Mouse (Mus musculus) lung, adult 2 months (tissue): ENCODE measurements at regions not wholly inside any gene's neighbourhood (a gene's known extent, or its start where the extent isn't known, plus 50 kb on each side); places are given as distances from the start of the nearest gene placed in this dataset.
A peak's percentile ranks its signal among the peaks of the same experiment; 100 is the strongest.

ENCODE experiments used
- DNase-seq: peaks from one replicate; pipeline ENCODE4 v3.0.0; 2022
- H3K4me1 ChIP-seq: fragments of 200-500 bp; 2 replicates; pipeline ENCODE4 v1.6.1; 2011; ENCODE audit warnings: low read length; ENCODE audit not compliant: control insufficient read depth, insufficient read depth
- H3K4me3 ChIP-seq: fragments of 200-500 bp; replicated peaks from 2 replicates; pipeline ENCODE3; 2011; ENCODE audit warnings: low read depth, mild to moderate bottlenecking, control low read depth, low read length; ENCODE audit errors: extremely low read depth
- CTCF ChIP-seq: fragments of 200-500 bp; IDR thresholded peaks from 2 replicates; pipeline ENCODE4 v1.5.1; 2011; ENCODE audit warnings: mild to moderate bottlenecking, low read length, control low read depth; ENCODE audit not compliant: insufficient read depth
- POLR2A ChIP-seq: fragments of 200-500 bp; IDR thresholded peaks from 2 replicates; pipeline ENCODE4 v1.6.1; 2011; ENCODE audit warnings: low read depth, mild to moderate bottlenecking, control low read depth, low read length, borderline replicate concordance; ENCODE audit errors: extremely low read depth
- WGBS: fragments of 180-500 bp; shearing (Covaris S2); methylation state at CpG from one replicate; pipeline ENCODE4 v1.1.7; 2018; 5-methylcytosine and 5-hydroxymethylcytosine counted together

DNA sequence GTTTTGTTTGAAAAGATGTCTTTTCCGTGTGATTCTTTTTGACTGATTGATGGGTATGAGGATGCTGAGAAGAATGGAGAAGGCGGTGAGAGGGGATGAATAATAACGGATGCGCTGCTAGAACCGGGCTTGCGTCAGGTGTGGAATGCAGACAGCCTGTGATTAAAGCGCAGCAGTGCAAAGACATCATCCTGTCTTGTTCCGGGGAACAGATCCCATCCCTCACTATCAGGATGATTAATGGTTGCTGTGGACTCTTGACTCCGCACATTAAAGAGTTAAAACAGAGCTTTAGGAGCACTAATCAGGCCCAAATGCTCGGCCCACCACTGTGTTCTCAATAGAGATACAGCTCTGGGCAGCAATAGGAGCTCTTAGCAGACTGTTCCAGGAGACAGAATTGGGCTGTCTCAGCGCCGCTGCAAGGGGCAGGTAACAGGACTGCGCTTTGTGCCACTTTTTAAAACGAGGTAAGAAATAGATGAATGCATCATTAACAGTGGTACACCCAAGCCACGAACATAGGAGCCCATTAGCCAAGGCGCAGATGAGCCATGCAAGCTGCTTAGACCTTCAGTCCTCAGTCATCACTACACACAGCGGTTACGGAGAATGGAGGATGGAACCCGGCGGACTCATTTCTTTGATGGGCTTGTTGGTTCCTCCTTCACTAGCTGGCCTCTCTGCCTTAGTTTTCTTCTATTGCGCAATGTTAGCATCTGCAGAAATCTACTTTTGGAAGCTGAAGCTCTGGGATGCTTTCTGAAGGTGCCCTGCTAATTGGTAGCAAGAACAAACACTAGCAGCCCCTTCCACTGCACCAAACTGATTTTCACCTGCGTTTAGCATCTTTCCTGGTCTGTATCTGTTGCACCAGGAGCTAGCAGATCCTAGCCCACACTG lies 121.6 kb downstream of the Nhlrc3 start:
- WGBS = 56% methylated on average over 22 of the region's 22 CpGs
- DNase-seq = no peak
- TF ChIP-seq CTCF = no peak
- no peak for TF ChIP-seq POLR2A
- H3K4me1 ChIP-seq = no peaks in the 10 kb centered on the region
- H3K4me3 ChIP-seq = no peak overlapping the region

DNA sequence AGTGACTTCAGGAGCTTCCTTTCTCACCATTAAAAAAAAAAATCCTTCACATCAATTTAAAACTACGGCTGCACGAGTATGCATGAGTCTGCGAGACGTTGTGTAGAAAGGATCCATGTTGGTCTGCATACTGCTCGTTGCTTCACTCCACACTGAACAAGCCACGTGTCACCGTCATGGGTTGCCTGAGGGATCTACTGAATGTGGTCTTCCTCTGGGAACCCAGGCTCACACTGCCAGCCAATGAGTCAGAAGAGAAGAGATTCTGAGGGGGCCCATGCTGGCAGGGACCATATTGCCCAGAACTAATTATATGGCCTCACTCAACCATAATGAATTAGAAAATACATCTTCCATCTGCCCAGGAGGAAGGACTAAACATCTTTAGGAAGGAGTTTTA lies 124.6 kb downstream of the Nhlrc3 start:
- Histone ChIP-seq H3K4me1 (no peaks in the 10 kb centered on the region), H3K4me3 (no peak overlapping the region)
- 96% methylated on average over 7 of the region's 7 CpGs for WGBS
- TF ChIP-seq POLR2A = no peak
- no peak for TF ChIP-seq CTCF
- DNase-seq = no peak

DNA sequence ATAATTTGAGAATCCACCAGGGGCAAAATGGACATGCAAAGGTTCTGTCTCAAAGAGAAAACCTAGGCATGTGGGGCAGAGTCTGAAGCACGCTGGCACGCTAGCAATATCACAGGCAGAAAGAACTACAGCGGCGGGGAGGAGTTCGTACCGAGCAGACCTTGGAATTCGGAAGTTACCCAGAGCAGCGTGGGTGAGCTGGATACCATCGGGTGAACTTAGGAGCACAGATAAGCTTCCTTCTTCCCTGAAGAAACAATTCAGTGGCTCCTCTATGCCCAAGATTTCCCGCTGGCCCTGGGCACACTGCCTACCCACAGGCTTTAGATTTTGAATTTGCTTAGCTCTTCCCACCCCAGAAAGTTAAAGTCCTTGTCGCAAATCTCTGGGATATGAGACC lies 129.1 kb downstream of the Nhlrc3 start:
- Histone ChIP-seq H3K4me3 (peak overlapping the region; percentile 29), H3K4me1 (no peaks in the 10 kb centered on the region)
- WGBS = 26% methylated on average over 11 of the region's 11 CpGs

DNA sequence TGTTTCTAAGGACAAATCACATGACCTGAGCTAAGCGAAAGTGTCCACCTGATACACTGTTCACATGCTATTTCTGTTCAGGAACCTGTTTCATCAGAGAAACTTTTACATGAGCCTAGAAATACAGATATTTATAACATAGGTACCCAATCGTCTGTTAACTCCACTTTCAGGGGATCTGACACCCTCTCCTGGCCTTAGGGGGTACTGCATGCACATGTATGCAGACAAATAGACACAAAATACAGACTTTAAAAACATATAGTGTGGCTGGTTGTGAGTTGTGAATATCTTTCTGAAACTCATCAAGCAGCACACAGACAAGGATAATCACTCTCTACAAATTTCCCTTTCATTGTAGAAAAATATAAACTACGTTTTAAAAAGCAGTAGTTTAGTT lies 133.6 kb downstream of the Nhlrc3 start:
- WGBS = 57% methylated on average over 3 of the region's 3 CpGs
- DNase-seq = no peak
- Histone ChIP-seq H3K4me3 (no peak overlapping the region), H3K4me1 (no peaks in the 10 kb centered on the region)
- no peak for TF ChIP-seq POLR2A
- no peak for TF ChIP-seq CTCF

More for the DNA sequence above, 129.1 kb downstream of the Nhlrc3 start:
- no peak for DNase-seq
- no peak for TF ChIP-seq CTCF
- TF ChIP-seq POLR2A = no peak

DNA sequence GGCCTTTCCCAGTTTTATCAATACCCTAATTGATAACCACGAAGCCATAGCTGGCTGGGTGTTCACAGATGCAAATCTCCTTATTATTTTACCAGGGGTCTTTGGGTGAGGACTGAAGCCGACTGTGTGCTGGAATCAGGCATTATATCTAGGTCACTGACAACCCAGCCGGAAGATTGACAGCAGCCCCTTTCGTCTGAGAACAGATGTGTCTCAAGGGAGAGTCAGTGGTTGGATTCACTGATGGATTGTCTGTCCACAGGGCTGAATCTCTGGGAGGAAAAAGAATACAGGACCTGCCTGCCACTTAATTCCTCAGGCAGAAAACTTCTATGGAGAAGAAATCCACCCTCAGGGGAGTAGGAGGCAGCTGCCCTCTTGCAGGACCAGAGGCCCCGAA lies 135.7 kb downstream of the Nhlrc3 start:
- no peak for DNase-seq
- Histone ChIP-seq H3K4me1 (no peaks in the 10 kb centered on the region), H3K4me3 (no peak overlapping the region)
- 71% methylated on average over 5 of the region's 5 CpGs for WGBS
- TF ChIP-seq POLR2A (no peak), CTCF (no peak)

DNA sequence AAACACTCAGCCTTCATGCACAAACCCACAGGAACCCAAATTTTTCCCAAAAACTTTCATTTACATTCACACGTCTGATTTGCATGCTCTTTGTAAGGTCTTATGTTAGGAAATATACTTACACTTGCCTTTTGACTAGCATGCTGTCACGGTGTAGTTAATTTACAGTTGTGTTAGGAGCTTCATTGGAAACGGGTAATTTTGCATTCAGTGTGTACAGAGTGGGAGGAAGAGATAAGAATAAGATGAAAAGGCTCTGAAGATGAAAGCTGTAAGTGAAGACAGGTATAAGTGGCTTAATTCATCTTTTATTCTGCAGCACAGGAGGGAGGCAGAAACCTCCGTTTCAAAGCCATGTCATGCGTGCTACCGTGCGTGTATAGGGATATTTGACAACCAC lies 136.2 kb downstream of the Nhlrc3 start:
- DNase-seq = no peak
- no peaks in the 10 kb centered on the region for H3K4me1 ChIP-seq
- no peak overlapping the region for H3K4me3 ChIP-seq
- WGBS = 65% methylated on average over 7 of the region's 7 CpGs
- no peak for TF ChIP-seq CTCF
- TF ChIP-seq POLR2A = no peak

DNA sequence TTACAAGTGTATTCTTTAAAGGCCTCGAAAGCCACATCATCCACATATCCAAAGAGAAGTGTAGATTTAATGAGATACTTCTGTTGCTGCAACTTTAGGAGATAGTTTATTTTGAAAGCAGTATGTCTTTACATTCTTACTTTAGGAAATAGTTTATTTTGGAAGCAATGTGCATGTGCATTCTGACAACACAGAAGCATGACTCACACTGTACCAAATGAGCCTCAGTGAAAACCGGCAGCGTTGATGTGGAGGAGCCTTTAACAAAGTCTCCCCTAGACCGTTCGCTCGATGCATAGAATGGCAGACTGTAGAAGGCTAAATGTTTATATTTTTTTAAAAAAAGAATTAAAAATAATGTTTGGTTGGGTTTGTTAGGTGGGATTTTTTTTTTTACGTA lies 138.1 kb downstream of the Nhlrc3 start:
- TF ChIP-seq CTCF (no peak), POLR2A (no peak)
- DNase-seq = no peak
- H3K4me1 ChIP-seq = no peaks in the 10 kb centered on the region
- H3K4me3 ChIP-seq = no peak overlapping the region
- WGBS = 93% methylated on average over 7 of the region's 7 CpGs

- 80% methylated on average over 13 of the region's 13 CpGs for WGBS
- TF ChIP-seq CTCF = no peak
- no peak for TF ChIP-seq POLR2A
- no peak for DNase-seq
Observed at GRCm38 (mm10) chr3:53324386-53324785, 138.7 kb downstream of the Nhlrc3 start.

GRCm38 (mm10) chr3:53315449-53315848 lies 147.7 kb downstream of the Nhlrc3 start:
- no peak for DNase-seq
- H3K4me1 ChIP-seq = no peaks in the 10 kb centered on the region
- TF ChIP-seq CTCF = no peak
- TF ChIP-seq POLR2A = no peak
- 65% methylated on average over 2 of the region's 2 CpGs for WGBS
- no peak overlapping the region for H3K4me3 ChIP-seq

More at GRCm38 (mm10) chr3:53324386-53324785, 138.7 kb downstream of the Nhlrc3 start:
- H3K4me3 ChIP-seq = no peak overlapping the region
- no peaks in the 10 kb centered on the region for H3K4me1 ChIP-seq
